Mouse (Mus musculus): ENCODE measurements around the gene Ifit2. TPM values are rescaled to one million over a fixed set of nuclear protein-coding genes. Genes with fewer than 3 reads are reported as not detected.
"Not testable (repeated sequence)": the region's sequence is repeated elsewhere in the genome, so short reads cannot be mapped to it uniquely, and the experiment has no call there.

Ifit2 gene
- polyA plus RNA-seq, 1 experiment from 2014 or later: 7.7 TPM

DNA sequence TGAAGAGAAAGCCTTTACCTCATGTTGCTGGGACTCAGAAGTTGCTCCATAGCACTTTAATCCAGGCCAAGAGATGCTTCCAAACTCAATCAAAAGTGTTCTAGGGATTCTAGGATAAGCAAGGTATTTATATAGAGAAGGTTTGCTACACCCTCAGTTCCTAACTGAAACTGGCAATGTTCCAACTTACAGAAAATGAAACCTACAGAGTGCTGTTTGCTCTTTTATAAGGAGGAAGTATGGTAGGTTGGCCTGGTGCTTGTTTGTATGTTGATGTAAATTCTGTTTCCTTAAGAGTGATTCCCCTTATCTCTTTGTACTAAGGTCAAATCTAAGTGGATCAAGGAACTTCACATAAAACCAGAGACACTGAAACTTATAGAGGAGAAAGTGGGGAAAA is 48.8 kb downstream of the Ifit2 start:
- not testable (repeated sequence) for H3K4me2 ChIP-seq; H3K4me3 ChIP-seq; H3K36me3 ChIP-seq; H3K27ac ChIP-seq; H3K27me3 ChIP-seq; ATAC-seq (replicated peaks; ENCODE audit: insufficient number of reproducible peaks, insufficient read depth, low FRiP score, low read depth); H3K9me3 ChIP-seq (replicated peaks); H3K9ac ChIP-seq
- peaks cover 17% of the 10 kb centered on the region for H3K4me1 ChIP-seq (replicated peaks)

GRCm38 (mm10) chr19:34601888-34602287 is 51.4 kb downstream of the Ifit2 start, which contains the start of gene Ifit1bl1:
Ifit1bl1 (minus strand) TSS chr19:34601956.
- not testable (repeated sequence) for H3K4me3 ChIP-seq; ATAC-seq (replicated peaks; ENCODE audit: insufficient number of reproducible peaks, insufficient read depth, low FRiP score, low read depth); H3K27ac ChIP-seq; H3K36me3 ChIP-seq; H3K4me2 ChIP-seq; H3K9me3 ChIP-seq (replicated peaks); H3K27me3 ChIP-seq; H3K9ac ChIP-seq
- H3K4me1 ChIP-seq (replicated peaks): peaks cover 16% of the 10 kb centered on the region
- WGBS: 55% methylated on average over 1 of the region's 1 CpGs

DNA sequence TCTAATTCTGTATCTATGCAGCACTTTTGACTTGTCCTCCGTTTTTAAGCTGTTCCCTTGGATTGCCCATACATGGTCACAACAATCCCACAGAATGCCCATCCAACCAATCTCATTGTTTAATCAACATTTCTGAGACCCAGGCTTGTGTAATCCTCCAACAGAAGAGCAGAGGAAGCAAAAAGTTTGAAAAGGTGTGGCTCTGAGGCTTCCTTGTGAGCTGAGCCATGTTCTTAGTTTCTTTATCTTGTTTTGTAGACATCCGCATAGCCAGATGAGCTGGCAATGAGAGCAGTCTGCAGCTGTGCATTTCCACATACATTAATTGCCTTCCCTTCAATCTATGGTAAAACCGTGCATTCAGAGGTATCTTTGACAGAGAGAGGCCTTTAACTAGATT is 55.0 kb downstream of the Ifit2 start:
- 88% methylated on average over 3 of the region's 3 CpGs for WGBS
- Histone ChIP-seq H3K4me1 (replicated peaks) (no peaks in the 10 kb centered on the region), H3K27me3 (no peaks in the 10 kb centered on the region), H3K4me2 (no peak overlapping the region), H3K36me3 (no peaks in the 10 kb centered on the region), H3K9ac (no peak overlapping the region), H3K4me3 (no peak overlapping the region), H3K27ac (no peak overlapping the region), H3K9me3 (replicated peaks) (no peaks in the 10 kb centered on the region)
- no peak for ATAC-seq (replicated peaks; ENCODE audit: insufficient number of reproducible peaks, insufficient read depth, low FRiP score, low read depth)

GRCm38 (mm10) chr19:34607237-34608051 is 57.0 kb downstream of the Ifit2 start, which contains the start of gene Ifit3b:
Ifit3b (plus strand) TSS chr19:34607970.
- H3K4me3 ChIP-seq; H3K27me3 ChIP-seq; H3K36me3 ChIP-seq; H3K9ac ChIP-seq; H3K4me1 ChIP-seq (replicated peaks); H3K9me3 ChIP-seq (replicated peaks): not testable (repeated sequence)
- 0 out of 2 replicates have a peak within 1 kb of the TSS, but pooled peaks have one; percentile 11 for H3K4me2 ChIP-seq
- 26% methylated on average over 4 of the region's 4 CpGs for WGBS
- ATAC-seq (replicated peaks; ENCODE audit: insufficient number of reproducible peaks, insufficient read depth, low FRiP score, low read depth): peak; percentile 58; the same call in 1 of the 2 replicates
- peak within 1 kb of the TSS; percentile 12; the same call in 1 of the 2 replicates for H3K27ac ChIP-seq

DNA sequence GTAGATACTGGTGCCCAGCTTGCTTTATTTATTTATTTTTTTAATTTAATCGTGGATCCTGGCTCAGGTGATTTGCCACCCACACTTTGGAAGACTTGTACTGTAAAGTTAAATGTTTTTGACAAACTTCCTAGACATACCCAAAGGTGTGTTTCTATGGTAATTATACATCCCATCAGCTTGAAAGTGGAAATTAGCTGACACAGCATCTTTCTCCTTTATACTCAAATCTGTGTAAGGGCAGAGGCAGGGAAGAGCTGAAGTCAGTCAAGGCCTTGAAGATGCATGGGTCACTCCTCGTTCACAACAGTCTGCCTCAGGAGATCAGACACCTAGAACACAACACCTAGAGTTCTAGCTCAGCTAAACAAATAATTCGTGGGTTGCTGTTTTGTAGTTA is 59.6 kb downstream of the Ifit2 start:
- H3K4me3 ChIP-seq; ATAC-seq (replicated peaks; ENCODE audit: insufficient number of reproducible peaks, insufficient read depth, low FRiP score, low read depth); H3K9ac ChIP-seq; H3K4me1 ChIP-seq (replicated peaks); H3K36me3 ChIP-seq; H3K27me3 ChIP-seq; H3K27ac ChIP-seq; H3K9me3 ChIP-seq (replicated peaks); H3K4me2 ChIP-seq: not testable (repeated sequence)
- WGBS: 75% methylated on average over 3 of the region's 3 CpGs

DNA sequence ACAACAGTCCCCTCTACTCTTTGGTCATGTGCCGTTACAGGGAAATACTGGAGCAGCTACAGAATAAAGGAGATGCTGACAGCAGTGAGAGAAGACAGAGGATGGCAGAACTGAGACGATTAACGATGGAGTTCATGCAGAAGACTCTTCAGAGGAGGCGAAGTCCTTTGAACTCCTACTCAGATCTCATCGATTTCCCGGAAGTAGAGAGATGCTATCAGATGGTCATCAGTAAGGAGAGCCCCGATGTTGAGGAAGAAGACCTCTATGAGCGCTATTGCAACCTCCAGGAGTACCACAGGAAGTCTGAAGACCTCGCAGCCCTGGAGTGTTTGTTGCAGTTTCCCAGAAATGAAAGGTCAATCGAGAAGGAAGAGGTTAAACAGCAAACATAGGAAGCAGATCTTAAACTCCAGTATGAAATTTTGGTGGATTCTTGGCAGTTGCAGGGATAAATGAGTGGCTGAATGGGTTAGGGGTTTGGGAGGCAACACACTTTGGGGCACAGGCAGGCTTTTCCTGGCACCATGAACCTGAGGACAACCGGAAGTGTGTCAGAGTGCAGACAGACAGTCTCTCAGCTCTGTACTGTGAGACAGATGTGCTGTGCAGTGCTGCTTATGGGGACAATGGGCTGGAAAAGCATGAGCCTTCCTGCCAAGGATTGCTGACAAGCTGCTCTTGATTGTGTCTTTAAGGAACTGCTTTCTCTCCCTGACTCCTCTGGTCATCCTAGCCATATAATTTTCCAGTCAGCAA is 61.9 kb downstream of the Ifit2 start:
- ATAC-seq (replicated peaks; ENCODE audit: insufficient number of reproducible peaks, insufficient read depth, low FRiP score, low read depth); H3K4me3 ChIP-seq; H3K27me3 ChIP-seq; H3K4me2 ChIP-seq; H3K9ac ChIP-seq; H3K36me3 ChIP-seq; H3K9me3 ChIP-seq (replicated peaks); H3K27ac ChIP-seq; H3K4me1 ChIP-seq (replicated peaks): not testable (repeated sequence)
- WGBS: 63% methylated on average over 6 of the region's 11 CpGs

- Histone ChIP-seq H3K36me3 (no peaks in the 10 kb centered on the region), H3K27me3 (no peaks in the 10 kb centered on the region), H3K4me3 (no peak overlapping the region), H3K4me1 (replicated peaks) (no peaks in the 10 kb centered on the region), H3K4me2 (no peak overlapping the region), H3K27ac (no peak overlapping the region), H3K9me3 (replicated peaks) (no peaks in the 10 kb centered on the region), H3K9ac (no peak overlapping the region)
- WGBS: 88% methylated on average over 5 of the region's 5 CpGs
- no peak for ATAC-seq (replicated peaks; ENCODE audit: insufficient number of reproducible peaks, insufficient read depth, low FRiP score, low read depth)
These were observed 70.4 kb downstream of the Ifit2 start for GRCm38 (mm10) chr19:34620871-34621270.

DNA sequence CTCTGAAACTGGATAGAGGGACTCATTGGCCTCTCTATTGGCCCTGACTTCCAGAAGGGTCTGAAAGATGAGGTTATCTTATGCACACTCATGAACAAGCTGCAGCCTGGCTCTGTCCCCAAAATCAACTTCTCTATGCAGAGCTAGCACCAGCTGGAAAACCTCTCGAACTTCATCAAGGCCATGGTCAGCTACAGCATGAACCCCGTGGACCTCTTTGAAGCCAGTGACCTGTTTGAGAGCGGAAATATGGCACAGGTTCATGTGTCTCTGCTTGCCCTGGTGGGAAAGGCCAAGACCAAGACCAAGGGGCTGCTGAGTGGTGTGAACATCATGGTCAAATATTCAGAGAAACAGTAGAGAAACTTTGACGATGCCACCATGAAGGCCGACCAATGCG is 73.3 kb downstream of the Ifit2 start:
- H3K27me3 ChIP-seq: no peaks in the 10 kb centered on the region
- H3K36me3 ChIP-seq: no peaks in the 10 kb centered on the region
- no peak overlapping the region for H3K4me2 ChIP-seq
- H3K9ac ChIP-seq: no peak overlapping the region
- H3K9me3 ChIP-seq (replicated peaks): no peaks in the 10 kb centered on the region
- H3K4me3 ChIP-seq: no peak overlapping the region
- no peaks in the 10 kb centered on the region for H3K4me1 ChIP-seq (replicated peaks)
- no peak overlapping the region for H3K27ac ChIP-seq
- ATAC-seq (replicated peaks; ENCODE audit: insufficient number of reproducible peaks, insufficient read depth, low FRiP score, low read depth): no peak
- 87% methylated on average over 6 of the region's 6 CpGs for WGBS

DNA sequence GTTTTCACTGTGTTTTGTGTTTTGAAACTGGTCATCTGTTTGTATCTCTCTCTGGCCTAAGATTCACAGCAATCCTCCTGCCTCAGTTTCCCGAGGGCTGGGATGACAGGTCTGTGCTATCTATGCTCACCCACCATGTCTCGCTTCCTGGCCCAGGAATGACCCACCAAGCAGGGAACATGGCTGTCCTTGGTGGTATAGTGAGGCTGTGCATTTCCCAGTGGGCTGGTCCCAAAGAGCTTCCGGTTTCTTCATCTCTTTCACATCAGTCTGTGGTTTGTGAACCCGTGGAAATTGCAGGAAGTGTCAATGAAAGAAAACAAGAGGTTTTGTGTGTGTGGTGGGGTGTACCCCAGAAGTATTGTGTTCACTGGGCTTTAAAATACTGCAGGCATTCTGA is 74.2 kb downstream of the Ifit2 start:
- no peak overlapping the region for H3K9ac ChIP-seq
- H3K4me1 ChIP-seq (replicated peaks): no peaks in the 10 kb centered on the region
- H3K4me2 ChIP-seq: no peak overlapping the region
- no peak overlapping the region for H3K27ac ChIP-seq
- no peaks in the 10 kb centered on the region for H3K36me3 ChIP-seq
- no peak overlapping the region for H3K4me3 ChIP-seq
- no peaks in the 10 kb centered on the region for H3K27me3 ChIP-seq
- ATAC-seq (replicated peaks; ENCODE audit: insufficient number of reproducible peaks, insufficient read depth, low FRiP score, low read depth): no peak
- 71% methylated on average over 4 of the region's 4 CpGs for WGBS
- no peaks in the 10 kb centered on the region for H3K9me3 ChIP-seq (replicated peaks)
